Mouse (Mus musculus) C2C12 (cell line): Measurements from ENCODE around the gene Epha1.

ENCODE experiments used
- CEBPB ChIP-seq: IDR thresholded peaks from one replicate; pipeline ENCODE4 v1.6.1; 2011; ENCODE audit warnings: low read depth, mild to moderate bottlenecking, control low read depth, moderate library complexity
- CTCF ChIP-seq: IDR thresholded peaks from one replicate; pipeline ENCODE4 v1.5.1; 2011; ENCODE audit not compliant: control insufficient read depth, insufficient read depth, insufficient read length
- FOSL1 ChIP-seq: IDR thresholded peaks from one replicate; pipeline ENCODE4 v1.8.0; 2011; ENCODE audit warnings: mild to moderate bottlenecking, low read length; ENCODE audit not compliant: poor library complexity, insufficient read depth, severe bottlenecking
- MAX ChIP-seq: IDR thresholded peaks from one replicate; pipeline ENCODE4 v1.6.1; 2011; ENCODE audit warnings: mild to moderate bottlenecking, control low read depth
- MYOD1 ChIP-seq: IDR thresholded peaks from one replicate; pipeline ENCODE4 v1.6.1; 2011; ENCODE audit warnings: low read depth; ENCODE audit not compliant: control insufficient read depth, insufficient read length
- MYOG ChIP-seq: IDR thresholded peaks from one replicate; pipeline ENCODE4 v1.6.1; 2011; ENCODE audit not compliant: control insufficient read depth, insufficient read length; ENCODE audit errors: extremely low read depth
- USF1 ChIP-seq: IDR thresholded peaks from one replicate; pipeline ENCODE4 v1.6.1; 2011; ENCODE audit warnings: low read depth, mild to moderate bottlenecking, control low read depth, moderate library complexity

- TF ChIP-seq CTCF: no peak
- TF ChIP-seq USF1: no peak
- TF ChIP-seq CEBPB: no peak
- TF ChIP-seq FOSL1: no peak
- no peak for TF ChIP-seq MAX
- TF ChIP-seq MYOD1: no peak
- TF ChIP-seq MYOG: no peak
Observed at GRCm38 (mm10) chr6:42359364-42360147, 13.5 kb downstream of the Epha1 start.
